9 mouse cellular contexts compared by ENCODE assay signal in genomic region chr10:4210313-4211066, GRCm38 (mm10). TPM values are rescaled to one million over a fixed set of nuclear protein-coding genes. Genes with fewer than 3 reads are reported as not detected.
A peak's percentile ranks its signal among the peaks of the same experiment; 100 is the strongest.
DNase-seq lines count a peak whose midpoint lies in the region; ATAC-seq lines count a peak whose summit lies in the region.
"Had no signal": no experiment of that assay in that cellular context is flagged by ENCODE, and none has a peak within 500 bp of the region (broad histone marks: within the 10 kb centered on the region; RNA-seq: fewer than 3 reads in every experiment).

No protein-coding gene starts in this region.

- H3K4me2 ChIP-seq in lung, embryonic 15.5 days: peak overlapping the region; percentile 58
- H3K4me2 ChIP-seq in hindbrain, embryonic 13.5 days: peak overlapping the region; percentile 6; the same call in 1 of the 2 replicates
- H3K4me2 ChIP-seq in liver, embryonic 11.5 days: peak overlapping the region; percentile 32
- H3K4me2 ChIP-seq: midbrain, embryonic 12.5 days had no signal

- peaks cover 9% of the 10 kb centered on the region for H3K4me1 ChIP-seq in lung, embryonic 15.5 days
- H3K4me1 ChIP-seq in hindbrain, embryonic 13.5 days (replicated peaks): no peaks in the 10 kb centered on the region
- H3K4me1 ChIP-seq in liver, embryonic 11.5 days (replicated peaks; ENCODE audit: control insufficient read depth, insufficient read depth, low read length): no peaks in the 10 kb centered on the region
- H3K4me1 ChIP-seq: midbrain, embryonic 12.5 days had no signal

- ATAC-seq in lung, embryonic 15.5 days (ENCODE audit: borderline replicate concordance, extremely low read depth, low FRiP score, low TSS enrichment): peak; percentile 57
- peak; percentile 36; the same call in 1 of the 2 replicates for ATAC-seq in hindbrain, embryonic 13.5 days (ENCODE audit: low FRiP score)
- no peak for ATAC-seq in liver, embryonic 11.5 days (replicated peaks; ENCODE audit: low FRiP score)
- ATAC-seq in megakaryocyte-erythroid progenitor cell, adult 5-6 weeks (replicated peaks; ENCODE audit: low FRiP score, low TSS enrichment, poor library complexity, severe bottlenecking): no peak

- peak overlapping the region; percentile 13; the same call in 1 of the 2 replicates for H3K9ac ChIP-seq in lung, embryonic 15.5 days
- no peak overlapping the region for H3K9ac ChIP-seq in hindbrain, embryonic 13.5 days
- H3K9ac ChIP-seq in liver, embryonic 11.5 days (ENCODE audit: low read depth, low read length): no peak overlapping the region
- H3K9ac ChIP-seq: midbrain, embryonic 12.5 days had no signal

- 12% methylated on average over 24 of the region's 24 CpGs for WGBS in lung, embryonic 15.5 days
- WGBS in hindbrain, embryonic 13.5 days: 45% methylated on average over 23 of the region's 24 CpGs
- WGBS in liver, embryonic 11.5 days: 33% methylated on average over 24 of the region's 24 CpGs

- no peak overlapping the region for H3K27ac ChIP-seq in lung, embryonic 15.5 days
- no peak overlapping the region for H3K27ac ChIP-seq in hindbrain, embryonic 13.5 days
- H3K27ac ChIP-seq in liver, embryonic 11.5 days (ENCODE audit: low read depth, low read length): no peak overlapping the region
- H3K27ac ChIP-seq: midbrain, embryonic 12.5 days had no signal

- H3K4me3 ChIP-seq in lung, embryonic 15.5 days: peak overlapping the region; percentile 25
- H3K4me3 ChIP-seq in hindbrain, embryonic 13.5 days: no peak overlapping the region
- no peak overlapping the region for H3K4me3 ChIP-seq in liver, embryonic 11.5 days (ENCODE audit: low read depth, low read length)
- H3K4me3 ChIP-seq: midbrain, embryonic 12.5 days had no signal

- H3K27me3 ChIP-seq in lung, embryonic 15.5 days: no peaks in the 10 kb centered on the region
- no peaks in the 10 kb centered on the region for H3K27me3 ChIP-seq in hindbrain, embryonic 13.5 days
- H3K27me3 ChIP-seq in liver, embryonic 11.5 days (replicated peaks; ENCODE audit: control insufficient read depth, insufficient read depth, low read length): no peaks in the 10 kb centered on the region
- H3K27me3 ChIP-seq: midbrain, embryonic 12.5 days had no signal

- H3K9me3 ChIP-seq in lung, embryonic 15.5 days: no peaks in the 10 kb centered on the region
- H3K9me3 ChIP-seq in hindbrain, embryonic 13.5 days: no peaks in the 10 kb centered on the region
- H3K9me3 ChIP-seq in liver, embryonic 11.5 days (ENCODE audit: control insufficient read depth, low read length): no peaks in the 10 kb centered on the region
- H3K9me3 ChIP-seq: midbrain, embryonic 12.5 days had no signal

- peak; percentile 6 for DNase-seq in adrenal gland, postnatal 25 days
- DNase-seq in adrenal gland, postnatal 36 days: no peak
- no peak for DNase-seq in lung, postnatal 4 days
- no peak for DNase-seq in liver, embryonic 11.5 days (ENCODE audit: low spot score)
- no peak for DNase-seq in adrenal gland, adult 8-10 months

- H3K36me3 ChIP-seq in lung, embryonic 15.5 days: no peaks in the 10 kb centered on the region
- H3K36me3 ChIP-seq in hindbrain, embryonic 13.5 days: no peaks in the 10 kb centered on the region
- H3K36me3 ChIP-seq in liver, embryonic 11.5 days (ENCODE audit: control insufficient read depth, insufficient read depth, low read length): no peaks in the 10 kb centered on the region
- H3K36me3 ChIP-seq: midbrain, embryonic 12.5 days had no signal

RNA-seq across cellular contexts. Expression of gene Akap12, which starts 55.7 kb away (rescaled TPM):
- total RNA-seq in adrenal gland, postnatal 25 days (2021): 18.0 and 18.6 TPM in 2 replicates
- 10 to 100 TPM; 20.2 to 25.1 TPM for total RNA-seq in adrenal gland, postnatal 36 days (2021)
- polyA plus RNA-seq in lung, embryonic 15.5 days (2015; fragmentation: Nextera tagmentation; extraction: Ambion mirVana): 67.0 and 71.5 TPM in 2 replicates
- 47.8 and 50.5 TPM in 2 replicates for polyA plus RNA-seq in hindbrain, embryonic 13.5 days (2015; fragmentation: Nextera tagmentation; extraction: Ambion mirVana)
- polyA plus RNA-seq in liver, embryonic 11.5 days (2014; fragmentation: Nextera tagmentation; extraction: Ambion mirVana): 12.0 and 12.1 TPM in 2 replicates
- total RNA-seq in megakaryocyte-erythroid progenitor cell, adult 5-6 weeks (2014; fragmentation: Nextera tagmentation): 3.9 TPM in 1 of 2 replicates, not detected in the other
- total RNA-seq in megakaryocyte-erythroid progenitor cell, adult 5-6 weeks (2017): 0.09 TPM in 1 of 2 replicates, not detected in the other
- 10 to 100 TPM; 17.0 to 22.1 (median 19.2) TPM for total RNA-seq in adrenal gland, adult 8-10 months (2022)

Comparison
In these comparisons a context has a peak if more than half of its experiments do, and no peak if none do; other contexts are left out.
1. ATAC-seq: peak in lung, embryonic 15.5 days (single experiment) and hindbrain, embryonic 13.5 days (single experiment); none in liver, embryonic 11.5 days (single experiment) and megakaryocyte-erythroid progenitor cell, adult 5-6 weeks (single experiment).
2. H3K4me2 ChIP-seq: peak in every context shown above with its lines; median percentile 58 in lung, embryonic 15.5 days; 32 in liver, embryonic 11.5 days; 6 in hindbrain, embryonic 13.5 days.